Mouse (Mus musculus) cerebral cortex, adult 2 months (tissue): Measurements from ENCODE around the gene Nsf.

Experiments used
- WGBS: fragments of 180-500 bp; shearing (Covaris S2); methylation state at CpG from one replicate; pipeline ENCODE4 v1.1.7; 2018; 5-methylcytosine and 5-hydroxymethylcytosine counted together

The Nsf gene

DNA sequence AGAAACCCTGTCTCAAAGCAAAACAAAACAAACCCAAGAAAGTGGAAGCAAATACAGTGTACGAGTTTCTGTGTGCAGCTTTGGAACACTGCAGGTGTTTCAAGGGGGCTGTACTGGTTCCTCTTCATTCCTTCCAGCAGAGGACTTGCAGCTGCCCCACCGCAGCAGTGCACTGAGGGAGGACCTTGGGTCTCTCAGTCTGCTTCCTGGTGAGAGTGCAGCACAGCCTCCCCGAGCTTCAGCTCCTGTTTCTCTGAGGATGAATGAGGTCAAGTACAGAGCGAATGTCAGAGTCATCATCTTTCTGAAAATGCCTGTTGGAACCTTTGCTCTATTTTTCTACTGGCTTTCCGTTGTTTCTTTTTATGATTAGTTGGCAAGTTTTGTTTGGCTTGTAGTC, 12.5 kb downstream of the Nsf start:
- WGBS: 55% methylated on average over 5 of the region's 5 CpGs

- WGBS: 69% methylated on average over 6 of the region's 6 CpGs
These were observed 13.0 kb downstream of the Nsf start for GRCm38 (mm10) chr11:103940887-103941286.

DNA sequence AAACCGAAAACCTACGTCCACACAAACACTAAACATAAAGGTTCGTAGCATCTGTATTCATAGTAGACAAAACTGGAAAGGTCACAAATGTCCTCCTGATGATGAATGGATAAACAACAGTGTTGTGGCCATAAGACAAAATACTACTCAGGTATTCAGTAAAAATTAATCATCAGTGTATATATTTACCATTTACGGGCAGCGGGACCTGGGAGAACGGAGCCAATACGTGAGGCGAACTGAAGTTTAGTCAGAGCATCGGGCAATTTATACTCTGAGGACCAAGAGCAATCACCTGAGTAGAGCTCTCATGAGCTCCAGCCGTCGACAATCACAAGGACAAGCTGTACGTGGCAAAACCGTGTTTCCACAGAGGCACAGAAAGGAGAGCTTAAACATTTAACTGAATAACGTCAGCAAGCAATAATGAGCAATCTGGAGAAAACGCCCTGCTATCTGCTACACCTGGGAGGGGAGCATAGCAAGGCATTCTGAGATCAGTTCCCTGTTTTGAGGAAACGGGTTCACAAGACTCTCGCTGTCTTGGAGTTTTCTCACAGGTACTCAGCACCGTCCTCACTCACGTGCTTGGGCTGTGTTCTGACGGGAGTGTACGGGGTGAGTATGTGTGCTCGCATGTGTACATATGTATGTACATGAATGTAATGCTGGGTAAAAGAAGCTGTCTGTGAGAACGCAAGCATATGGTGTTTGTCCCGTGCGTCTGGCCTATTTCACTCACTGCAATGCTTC, 15.7 kb downstream of the Nsf start:
- WGBS: 72% methylated on average over 25 of the region's 25 CpGs

- WGBS: 48% methylated on average over 9 of the region's 9 CpGs
These were observed 16.4 kb downstream of the Nsf start for GRCm38 (mm10) chr11:103937451-103937850.

DNA sequence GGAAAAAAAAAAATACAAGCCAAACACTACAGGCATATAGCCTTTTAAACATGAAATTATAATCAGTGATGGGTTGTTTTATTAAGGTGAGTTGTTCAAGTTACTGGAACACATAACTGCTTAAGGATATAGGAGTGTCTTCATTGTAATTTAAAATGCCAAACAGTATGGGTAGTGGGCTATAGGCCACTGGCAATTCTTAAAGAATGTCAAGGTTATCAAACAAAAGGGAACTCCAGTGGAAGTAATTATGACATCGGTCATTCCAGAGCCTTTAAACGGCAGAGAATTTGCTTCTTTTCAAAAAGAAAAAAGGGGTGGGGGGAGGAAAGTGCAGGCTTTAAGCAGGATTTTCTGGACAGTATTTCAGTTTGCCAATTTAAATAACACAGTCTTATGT, 18.1 kb downstream of the Nsf start:
- 26% methylated on average over 2 of the region's 2 CpGs for WGBS

GRCm38 (mm10) chr11:103933886-103934285, 20.0 kb downstream of the Nsf start:
- 58% methylated on average over 6 of the region's 6 CpGs for WGBS

DNA sequence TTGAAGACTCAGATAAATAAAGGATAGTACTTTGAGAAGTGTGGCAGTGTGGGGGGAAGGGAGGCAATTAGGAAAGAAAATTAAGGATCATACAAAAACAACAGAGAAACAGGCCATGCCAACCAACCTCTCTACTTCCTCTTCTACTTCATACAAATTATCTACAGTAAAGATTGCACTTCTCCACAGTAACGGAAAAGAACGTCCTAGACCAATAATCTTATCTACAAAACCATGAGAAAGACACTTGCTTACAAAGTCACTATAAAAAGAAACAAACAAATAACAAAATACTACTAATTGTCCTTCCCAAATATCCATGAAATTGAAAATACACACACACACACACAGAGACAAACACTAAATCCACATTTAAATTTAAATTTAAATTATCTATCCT, 29.9 kb downstream of the Nsf start:
- whole genome bisulfite sequencing: 93% methylated on average over 2 of the region's 2 CpGs

DNA sequence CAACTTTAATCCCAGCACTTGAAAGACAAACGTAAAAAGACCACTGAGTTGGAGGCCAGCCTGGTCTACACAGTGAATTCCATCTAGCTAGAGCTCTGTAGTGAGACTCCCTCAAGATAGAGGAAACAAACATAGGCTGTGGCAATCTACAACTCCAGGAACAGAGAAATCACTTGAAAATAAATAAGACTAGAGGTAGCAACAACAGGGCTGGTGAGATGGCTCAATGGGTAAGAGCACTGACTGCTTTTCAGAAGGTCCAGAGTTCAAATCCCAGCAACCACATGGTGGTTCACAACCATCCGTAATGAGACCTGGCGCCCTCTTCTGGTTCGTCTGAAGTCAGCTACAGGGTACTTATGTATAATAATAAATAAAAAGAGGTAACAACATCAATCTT, 30.6 kb downstream of the Nsf start:
- 79% methylated on average over 4 of the region's 4 CpGs for WGBS

DNA sequence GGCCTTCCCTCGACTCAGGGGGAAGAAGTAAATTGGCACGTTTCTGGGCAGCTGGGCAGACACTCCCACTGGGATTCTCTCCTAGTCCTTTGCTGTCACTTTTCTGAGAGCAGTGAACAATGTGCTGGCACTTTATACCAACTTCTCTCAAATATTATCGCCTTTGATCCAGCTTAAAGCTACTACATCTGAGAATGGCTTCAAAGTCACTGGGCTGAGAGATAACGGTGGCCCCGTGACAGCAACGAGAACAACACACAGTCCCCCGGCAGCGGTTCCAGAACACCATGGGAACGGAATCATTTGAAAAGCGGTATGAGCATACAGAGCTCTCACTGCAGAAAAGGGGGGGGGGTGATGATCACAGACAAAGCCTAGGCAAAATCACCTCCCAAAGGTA, 31.0 kb downstream of the Nsf start:
- WGBS: 70% methylated on average over 10 of the region's 10 CpGs

- WGBS: 65% methylated on average over 5 of the region's 5 CpGs
These were observed 33.2 kb downstream of the Nsf start for GRCm38 (mm10) chr11:103920665-103921064.

DNA sequence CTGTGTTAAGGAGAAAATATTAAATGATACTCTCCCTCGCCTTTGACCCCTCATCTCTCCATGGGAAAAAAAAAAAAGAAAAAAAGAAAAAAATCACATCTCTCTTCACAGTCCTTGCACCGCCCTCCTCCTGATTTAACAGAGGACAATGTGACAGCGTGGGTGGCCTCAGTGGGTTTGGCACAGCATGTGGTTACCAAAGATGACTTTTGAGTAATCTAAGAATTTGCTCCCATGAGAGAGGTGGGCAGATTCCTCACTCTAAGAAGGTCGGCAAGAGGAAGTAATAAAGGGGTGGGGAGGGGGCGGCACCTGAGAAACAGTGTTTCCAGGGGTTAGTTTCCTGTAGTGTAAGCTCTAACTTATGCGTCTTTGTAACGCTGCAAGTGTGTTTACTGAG, 37.0 kb downstream of the Nsf start:
- WGBS: 57% methylated on average over 7 of the region's 7 CpGs

- WGBS: 94% methylated on average over 9 of the region's 9 CpGs
These were observed 38.2 kb downstream of the Nsf start for GRCm38 (mm10) chr11:103915686-103916085.

DNA sequence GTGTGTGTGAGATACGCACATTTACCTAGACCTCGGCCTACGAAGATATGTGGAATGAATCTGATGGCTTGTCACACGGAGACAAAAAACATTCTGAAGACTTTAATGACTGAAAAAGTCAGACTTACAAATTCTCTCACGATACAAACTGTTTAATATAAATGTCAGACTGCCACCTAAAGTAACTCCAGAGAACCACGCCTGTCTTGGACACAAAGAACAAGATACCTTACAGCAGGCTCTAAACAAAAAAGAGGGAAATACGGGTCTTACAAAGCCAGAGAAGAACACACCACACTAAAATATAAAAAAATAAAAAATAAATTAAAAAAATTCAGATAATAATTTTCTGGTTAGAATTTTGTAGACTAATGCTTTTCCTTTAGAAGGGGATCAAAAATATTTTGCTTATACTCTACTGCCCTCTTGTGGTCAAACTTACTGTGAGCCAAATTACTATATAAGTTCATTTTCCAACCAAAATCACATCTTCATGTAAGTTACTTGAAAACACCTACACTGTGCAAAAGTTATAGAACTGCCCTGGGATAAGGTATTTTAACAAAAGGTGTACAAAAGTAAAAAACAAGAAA, 42.8 kb downstream of the Nsf start:
- 54% methylated on average over 7 of the region's 7 CpGs for WGBS

DNA sequence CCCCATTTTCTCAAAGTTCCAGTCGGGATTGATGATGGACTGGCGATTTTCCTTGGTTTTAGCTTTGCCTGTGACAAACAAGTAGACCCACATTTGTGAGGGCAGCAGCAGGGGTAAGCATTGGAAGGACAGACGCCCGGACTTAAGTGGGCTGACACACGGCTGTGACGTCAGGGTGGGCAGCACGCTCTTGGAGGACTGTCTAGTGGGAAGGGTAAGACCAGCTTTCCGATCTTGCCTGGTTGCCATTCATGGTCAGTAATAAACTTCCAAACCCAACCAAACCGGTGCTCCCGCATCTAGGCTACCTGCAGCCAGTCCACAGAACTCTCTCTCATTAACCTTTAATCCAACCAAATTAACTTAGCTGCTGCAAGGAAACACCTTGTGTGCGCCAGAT, 43.3 kb downstream of the Nsf start:
- WGBS: 94% methylated on average over 11 of the region's 11 CpGs

GRCm38 (mm10) chr11:103909809-103910208, 44.0 kb downstream of the Nsf start:
- WGBS: 81% methylated on average over 11 of the region's 11 CpGs

DNA sequence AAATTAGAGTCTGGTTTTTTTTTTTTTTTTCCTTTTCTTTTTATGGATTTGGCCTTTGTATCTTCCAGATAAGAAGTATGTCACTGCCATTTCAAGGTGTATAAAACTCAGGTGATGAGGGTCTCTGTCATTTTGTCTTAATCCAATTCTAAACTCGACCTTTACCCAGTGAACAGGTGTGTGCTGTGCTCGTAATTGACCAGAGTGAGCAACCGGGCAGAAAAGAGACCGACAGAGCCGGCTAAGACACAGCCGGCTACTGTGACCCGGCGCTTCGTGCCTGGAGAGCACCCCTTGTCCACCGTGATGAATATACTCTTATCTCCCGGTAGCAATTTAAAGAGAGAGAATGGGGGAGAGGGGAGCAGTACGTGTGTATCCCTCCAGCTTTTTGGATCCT, 44.5 kb downstream of the Nsf start:
- 88% methylated on average over 12 of the region's 12 CpGs for WGBS

- WGBS: 43% methylated on average over 7 of the region's 7 CpGs
These were observed 47.7 kb downstream of the Nsf start for GRCm38 (mm10) chr11:103906051-103906719.

GRCm38 (mm10) chr11:103905506-103905905, 48.4 kb downstream of the Nsf start:
- WGBS: 52% methylated on average over 9 of the region's 9 CpGs

- 56% methylated on average over 4 of the region's 4 CpGs for WGBS
These were observed 52.3 kb downstream of the Nsf start for GRCm38 (mm10) chr11:103901581-103901966.

- WGBS: 52% methylated on average over 20 of the region's 20 CpGs
These were observed 52.9 kb downstream of the Nsf start for GRCm38 (mm10) chr11:103900803-103901580.

GRCm38 (mm10) chr11:103896966-103897750, 56.7 kb downstream of the Nsf start:
- 71% methylated on average over 11 of the region's 11 CpGs for WGBS

DNA sequence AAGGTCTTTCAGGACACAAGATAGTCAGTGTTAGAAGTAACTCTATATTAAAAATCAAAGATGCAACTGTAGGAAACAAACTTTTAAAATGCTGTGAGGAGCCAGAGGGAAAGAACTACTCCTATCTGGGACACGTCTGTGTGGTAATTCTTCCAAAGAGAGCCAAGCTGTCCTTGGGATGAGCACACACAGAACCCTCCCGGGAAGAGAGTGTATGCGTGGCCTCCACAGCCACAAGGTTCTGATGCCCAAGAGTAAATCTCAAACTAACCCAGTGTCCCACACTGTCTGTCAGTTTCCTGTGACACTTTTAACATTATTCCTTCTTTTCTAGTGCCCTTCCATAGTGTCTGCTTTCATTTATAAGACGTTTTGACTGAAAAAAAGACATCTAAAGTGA, 57.8 kb downstream of the Nsf start:
- 83% methylated on average over 4 of the region's 4 CpGs for WGBS
